Mouse (Mus musculus) bone marrow, adult 2 months (tissue): ENCODE results near the gene Sord.

Experiments
- CTCF ChIP-seq: fragments of 200-500 bp; IDR thresholded peaks from 2 replicates; pipeline ENCODE4 v1.5.1; 2011; ENCODE audit warnings: low read length, control low read depth; ENCODE audit not compliant: control insufficient read depth, insufficient read depth
- POLR2A ChIP-seq: fragments of 200-500 bp; IDR thresholded peaks from 2 replicates; pipeline ENCODE4 v1.6.1; 2011; ENCODE audit warnings: low read depth, mild to moderate bottlenecking, control low read depth, low read length, borderline replicate concordance; ENCODE audit not compliant: control insufficient read depth

- no peak for TF ChIP-seq POLR2A
- TF ChIP-seq CTCF = no peak
Measured at GRCm38 (mm10) chr2:122313536-122313935, 79.0 kb downstream of the Sord start, which contains the start of gene Duoxa1.
